In genomic region chr3:101713669-101714068, GRCm38 (mm10) we compare ENCODE assay signal across 10 mouse cellular contexts.
A peak's percentile ranks its signal among the peaks of the same experiment; 100 is the strongest.
DNase-seq lines count a peak whose midpoint lies in the region; ATAC-seq and TF ChIP-seq lines count a peak whose summit lies in the region.
"Had no signal": no experiment of that assay in that cellular context is flagged by ENCODE, and none has a peak within 500 bp of the region (broad histone marks: within the 10 kb centered on the region; RNA-seq: fewer than 3 reads in every experiment).

No protein-coding gene starts in this region.

- peak overlapping the region; percentile 43 for H3K27ac ChIP-seq in heart, adult 2 months
- peak overlapping the region; percentile 39; the same call in 1 of the 2 replicates for H3K27ac ChIP-seq in lung, embryonic 15.5 days
- peak overlapping the region; percentile 63; the same call in 1 of the 2 replicates for H3K27ac ChIP-seq in embryonic facial prominence, embryonic 15.5 days (replicated peaks)
- no peak overlapping the region for H3K27ac ChIP-seq in neural tube, embryonic 14.5 days (ENCODE audit: low read depth, low read length)
- H3K27ac ChIP-seq: liver, embryonic 14.5 days had no signal

- no peak overlapping the region for H3K4me2 ChIP-seq in lung, embryonic 15.5 days
- H3K4me2 ChIP-seq in embryonic facial prominence, embryonic 15.5 days (replicated peaks): 0 out of 2 replicates have a peak overlapping the region, but pooled peaks have one; percentile 32
- peak overlapping the region; percentile 7; the same call in 1 of the 2 replicates for H3K4me2 ChIP-seq in neural tube, embryonic 14.5 days (ENCODE audit: low read depth, low read length)

- DNase-seq in heart, adult 2 months: no peak
- DNase-seq in heart, adult 8-10 months (ENCODE audit: low spot score): no peak
- DNase-seq in lung, adult 18-20 months: no peak
- no peak for DNase-seq in embryo, embryonic 11 days
- DNase-seq: adrenal gland, postnatal 36 days had no signal

- no peak for TF ChIP-seq POLR2A in heart, adult 2 months (IDR thresholded peaks at IDR 0.05; ENCODE audit: insufficient read depth, low read depth, low read length)

- TF ChIP-seq CTCF in heart, adult 2 months (IDR thresholded peaks at IDR 0.05): no peak

- H3K27me3 ChIP-seq in heart, adult 2 months (ENCODE audit: control insufficient read depth, insufficient read depth, low read length): no peaks in the 10 kb centered on the region
- no peaks in the 10 kb centered on the region for H3K27me3 ChIP-seq in lung, embryonic 15.5 days
- H3K27me3 ChIP-seq in embryonic facial prominence, embryonic 15.5 days: no peaks in the 10 kb centered on the region
- no peaks in the 10 kb centered on the region for H3K27me3 ChIP-seq in neural tube, embryonic 14.5 days (ENCODE audit: control insufficient read depth, insufficient read depth, low read length)

- no peaks in the 10 kb centered on the region for H3K9me3 ChIP-seq in lung, embryonic 15.5 days
- H3K9me3 ChIP-seq in embryonic facial prominence, embryonic 15.5 days (replicated peaks): no peaks in the 10 kb centered on the region
- H3K9me3 ChIP-seq in neural tube, embryonic 14.5 days (ENCODE audit: control insufficient read depth, low read length): no peaks in the 10 kb centered on the region

- TF ChIP-seq EP300 in heart, adult 2 months (IDR thresholded peaks at IDR 0.05; ENCODE audit: insufficient read depth, low read depth, low read length): no peak

- H3K36me3 ChIP-seq in heart, adult 2 months (ENCODE audit: control insufficient read depth, insufficient read depth, low read length): no peaks in the 10 kb centered on the region
- H3K36me3 ChIP-seq in lung, embryonic 15.5 days: no peaks in the 10 kb centered on the region
- no peaks in the 10 kb centered on the region for H3K36me3 ChIP-seq in embryonic facial prominence, embryonic 15.5 days
- H3K36me3 ChIP-seq in neural tube, embryonic 14.5 days (ENCODE audit: control insufficient read depth, insufficient read depth, low read length): no peaks in the 10 kb centered on the region

- WGBS in heart, adult 2 months: 71% methylated on average over 11 of the region's 11 CpGs
- WGBS in lung, embryonic 15.5 days: 51% methylated on average over 11 of the region's 11 CpGs
- WGBS in embryonic facial prominence, embryonic 15.5 days: 50% methylated on average over 11 of the region's 11 CpGs
- 63% methylated on average over 11 of the region's 11 CpGs for WGBS in neural tube, embryonic 14.5 days

- H3K4me3 ChIP-seq in heart, adult 2 months: no peak overlapping the region
- H3K4me3 ChIP-seq in lung, embryonic 15.5 days: no peak overlapping the region
- H3K4me3 ChIP-seq in embryonic facial prominence, embryonic 15.5 days (replicated peaks): no peak overlapping the region
- no peak overlapping the region for H3K4me3 ChIP-seq in neural tube, embryonic 14.5 days (ENCODE audit: low read depth, low read length)

- no peak overlapping the region for H3K9ac ChIP-seq in heart, adult 2 months (ENCODE audit: low read depth, low read length)
- no peak overlapping the region for H3K9ac ChIP-seq in lung, embryonic 15.5 days
- no peak overlapping the region for H3K9ac ChIP-seq in embryonic facial prominence, embryonic 15.5 days
- no peak overlapping the region for H3K9ac ChIP-seq in neural tube, embryonic 14.5 days (replicated peaks; ENCODE audit: low read depth, low read length)
- H3K9ac ChIP-seq: liver, embryonic 14.5 days had no signal

- no peaks in the 10 kb centered on the region for H3K79me2 ChIP-seq in heart, adult 2 months (replicated peaks; ENCODE audit: control insufficient read depth, insufficient read depth, low read length)

- no peak for ATAC-seq in lung, embryonic 15.5 days (ENCODE audit: borderline replicate concordance, extremely low read depth, low FRiP score, low TSS enrichment)
- ATAC-seq in embryonic facial prominence, embryonic 15.5 days (ENCODE audit: insufficient number of reproducible peaks, low FRiP score, low TSS enrichment, low read depth): no peak
- ATAC-seq in neural tube, embryonic 14.5 days (ENCODE audit: low read depth): no peak
- ATAC-seq in monocyte, adult 5-6 weeks (replicated peaks; ENCODE audit: insufficient number of reproducible peaks, low FRiP score, low TSS enrichment, poor library complexity, severe bottlenecking): no peak

- intact Hi-C loops in heart, adult 2 months (cut with DNase I): loop anchor here (5.0 kb wide), 1 partner anchor 94 kb away; no protein-coding TSS in a partner anchor

- H3K4me1 ChIP-seq in heart, adult 2 months (ENCODE audit: control insufficient read depth, insufficient read depth, low read length): peaks cover 11% of the 10 kb centered on the region
- peaks cover 31% of the 10 kb centered on the region for H3K4me1 ChIP-seq in lung, embryonic 15.5 days
- H3K4me1 ChIP-seq in embryonic facial prominence, embryonic 15.5 days: peaks cover 38% of the 10 kb centered on the region
- H3K4me1 ChIP-seq in neural tube, embryonic 14.5 days (ENCODE audit: control insufficient read depth, insufficient read depth, low read length): peaks cover 19% of the 10 kb centered on the region
